Mouse (Mus musculus): Measurements from ENCODE around the gene Pglyrp2.

Pglyrp2 gene

GRCm38 (mm10) chr17:32402011-32402778, 21.8 kb downstream of the Pglyrp2 start:
- no peak for DNase-seq

DNA sequence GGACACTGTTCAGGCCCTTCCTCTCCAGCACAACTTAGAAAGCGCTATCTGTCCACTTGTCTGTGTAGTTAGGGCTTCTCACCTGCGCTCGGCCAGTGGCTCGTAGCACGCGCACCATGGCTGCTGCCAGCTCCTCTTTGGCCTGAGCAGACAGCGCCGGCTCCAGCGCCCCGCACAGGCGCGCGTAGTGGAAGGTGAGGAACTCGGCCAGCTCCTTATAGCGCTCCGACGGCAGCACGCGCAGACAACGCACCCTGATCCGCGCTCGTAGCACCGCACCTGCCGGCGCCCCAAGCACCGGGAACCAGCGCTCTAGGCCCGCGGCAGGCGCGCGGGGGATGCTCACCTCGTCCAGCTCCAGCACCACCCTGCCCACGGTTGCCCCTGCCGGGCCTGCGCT, 27.7 kb downstream of the Pglyrp2 start:
- DNase-seq = no peak

DNA sequence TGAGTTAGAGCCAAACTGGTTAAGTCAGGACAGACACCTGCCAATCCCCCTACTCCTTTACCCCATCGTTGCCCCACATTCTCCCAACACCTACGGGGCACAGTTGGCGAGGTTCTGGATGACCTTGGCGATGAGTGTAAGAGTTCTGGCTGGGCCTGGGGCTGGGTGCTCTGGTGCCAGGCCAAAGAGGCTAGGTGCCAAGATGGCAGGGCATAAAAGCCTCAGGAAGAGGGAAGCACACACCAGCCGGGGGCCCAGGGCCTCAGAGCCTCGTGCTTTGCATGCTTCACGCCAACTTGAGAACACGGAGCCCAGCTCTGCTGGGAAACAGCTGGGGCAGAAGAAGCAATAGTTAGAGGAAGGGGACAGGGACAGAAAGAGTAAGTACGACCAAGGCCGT, 30.0 kb downstream of the Pglyrp2 start:
- DNase-seq = no peak

DNA sequence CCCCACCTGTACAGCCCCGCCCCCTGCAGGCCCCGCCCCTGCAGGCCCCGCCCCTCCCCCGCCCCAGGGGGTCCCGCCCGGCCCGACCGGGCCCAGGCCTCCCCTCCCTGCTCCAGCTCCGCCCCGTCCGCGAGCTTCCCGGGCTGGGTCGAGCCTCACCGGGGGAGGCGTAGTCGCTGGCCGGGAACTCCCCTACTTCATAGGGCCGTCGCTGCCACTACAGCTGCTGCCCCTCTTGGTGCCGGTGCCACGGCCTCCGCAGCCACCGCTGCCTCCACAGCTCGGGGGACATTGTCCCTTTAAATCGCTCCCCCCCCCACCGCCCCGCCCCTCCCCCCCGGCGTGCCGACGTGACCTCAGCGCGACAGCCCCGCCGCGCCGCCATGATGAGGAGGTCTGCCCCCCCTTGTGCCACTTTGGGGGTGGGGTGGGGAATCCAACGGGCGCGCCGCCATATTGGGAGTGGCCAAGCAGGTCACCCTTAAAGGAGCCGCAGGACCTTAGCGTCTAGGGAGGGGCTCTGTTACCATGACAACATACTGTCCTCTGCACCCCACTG, 34.8 kb downstream of the Pglyrp2 start, which contains the start of gene Wiz:
Wiz (minus strand) TSS at position 339 of the 559 bp plus-strand sequence.
- peak; percentile 93 for DNase-seq

DNA sequence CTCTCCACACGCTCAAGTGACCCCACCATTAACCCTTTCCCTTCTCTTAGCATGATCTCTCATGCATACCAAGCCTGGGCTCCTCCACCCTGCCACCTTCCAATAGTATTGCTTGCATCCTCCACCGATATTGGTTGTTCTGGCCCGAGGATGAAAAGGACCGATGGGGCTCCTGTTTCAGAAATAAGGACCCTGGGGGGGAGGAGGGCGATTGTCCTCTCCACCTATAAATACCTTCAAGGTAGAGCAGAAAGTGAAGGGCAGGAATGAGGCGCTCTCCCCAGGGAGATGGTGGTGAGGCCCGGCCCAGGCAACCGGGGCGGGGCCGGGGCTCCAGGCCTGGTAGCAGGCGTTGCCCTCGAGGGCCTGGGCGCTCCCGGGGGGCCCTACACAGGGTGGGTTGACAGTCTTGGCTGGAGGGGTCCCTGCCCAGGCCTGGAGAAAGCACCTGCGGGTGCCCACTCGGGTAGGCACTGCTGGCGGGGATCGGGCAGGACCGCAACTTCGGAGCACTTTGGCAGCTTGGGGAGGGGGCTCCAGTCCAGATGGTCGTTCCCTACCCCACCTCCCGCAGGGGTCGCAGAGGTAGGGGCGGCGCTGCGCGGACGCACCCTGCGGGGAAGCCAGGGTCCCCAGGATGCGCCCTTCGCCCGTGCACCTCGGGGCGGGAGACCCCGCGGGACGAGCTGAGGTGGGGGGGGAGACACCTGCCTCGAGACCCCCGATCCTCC, 35.4 kb downstream of the Pglyrp2 start:
- DNase-seq = peak; percentile 74

GRCm38 (mm10) chr17:32387986-32388369, 36.0 kb downstream of the Pglyrp2 start:
- DNase-seq = no peak

DNA sequence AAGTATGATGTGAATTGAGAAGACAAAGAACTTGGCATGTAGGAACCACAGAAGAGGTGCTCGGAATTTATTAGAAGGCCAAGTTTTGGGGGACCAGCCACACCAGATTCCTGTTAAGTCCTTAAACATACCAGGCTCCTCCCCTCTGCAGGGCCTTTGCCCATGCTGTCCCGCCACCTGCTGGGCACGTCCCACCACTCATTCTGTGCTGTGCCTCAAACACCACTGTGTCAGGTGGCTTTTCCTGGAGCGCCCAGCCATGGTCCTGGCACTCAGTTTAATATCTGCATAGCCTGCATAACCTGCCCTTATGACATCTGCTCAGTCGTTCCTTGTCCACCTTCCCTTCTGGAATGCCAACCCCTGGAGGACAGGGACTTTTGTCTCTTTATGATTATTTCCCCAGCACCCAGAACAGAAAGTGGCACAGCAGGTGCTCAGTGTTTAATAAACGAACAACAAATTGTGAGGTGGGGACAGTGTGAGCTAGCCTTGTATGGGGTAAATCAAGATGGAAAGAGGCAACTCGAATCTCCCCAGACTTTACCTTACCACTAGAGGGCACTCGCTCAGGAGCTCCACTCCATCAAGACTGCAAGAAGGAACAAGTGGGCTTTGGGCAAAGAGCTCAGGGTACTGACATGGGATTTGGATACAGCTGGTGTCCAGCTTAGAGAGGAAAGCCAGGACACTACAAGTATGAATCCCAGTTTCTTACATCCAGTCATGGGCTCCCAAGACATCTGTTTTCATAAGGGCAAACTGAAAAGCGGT, 37.1 kb downstream of the Pglyrp2 start:
- peak; percentile 49 for DNase-seq

DNA sequence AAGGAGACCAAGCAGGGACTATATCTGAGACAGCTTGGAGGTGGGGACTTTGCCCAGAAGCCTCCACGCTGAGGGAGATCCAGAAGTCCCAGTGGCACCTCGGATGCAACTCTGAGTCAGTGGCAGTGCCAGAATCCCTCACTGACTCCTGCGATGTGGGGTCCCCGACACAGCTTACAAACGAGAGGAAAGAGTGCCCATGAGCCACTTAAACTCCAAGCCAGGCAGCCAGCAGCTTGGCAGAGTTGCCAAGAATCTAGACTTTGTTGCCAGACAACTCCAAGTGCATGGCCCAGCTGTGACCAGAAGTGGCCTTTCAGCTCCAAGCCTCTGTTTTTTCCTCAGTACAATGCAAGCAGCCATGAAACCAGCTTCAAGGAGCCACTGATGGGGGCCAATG, 40.3 kb downstream of the Pglyrp2 start:
- no peak for DNase-seq

- DNase-seq = no peak
Measured at GRCm38 (mm10) chr17:32382576-32382975, 41.4 kb downstream of the Pglyrp2 start.

DNA sequence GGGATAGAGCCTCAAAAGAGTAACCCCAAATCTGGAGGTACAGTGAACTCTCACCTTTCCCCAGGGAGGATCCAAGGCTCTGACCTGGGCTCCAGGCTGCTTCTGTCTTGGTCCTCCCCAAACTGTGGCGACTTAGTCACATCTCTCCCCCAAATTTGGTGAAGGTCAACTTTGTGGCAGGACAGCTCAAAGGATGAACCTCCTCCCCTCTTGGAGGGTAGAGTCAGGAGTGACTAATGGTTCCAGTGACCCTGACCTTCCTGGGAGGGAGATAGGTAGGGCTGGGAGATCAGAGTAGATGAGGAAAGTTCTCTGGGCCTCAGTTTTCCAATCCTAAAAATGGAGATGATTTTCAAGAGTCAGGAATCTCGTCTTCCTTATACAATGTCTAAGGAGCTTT, 45.2 kb downstream of the Pglyrp2 start:
- DNase-seq = no peak

DNA sequence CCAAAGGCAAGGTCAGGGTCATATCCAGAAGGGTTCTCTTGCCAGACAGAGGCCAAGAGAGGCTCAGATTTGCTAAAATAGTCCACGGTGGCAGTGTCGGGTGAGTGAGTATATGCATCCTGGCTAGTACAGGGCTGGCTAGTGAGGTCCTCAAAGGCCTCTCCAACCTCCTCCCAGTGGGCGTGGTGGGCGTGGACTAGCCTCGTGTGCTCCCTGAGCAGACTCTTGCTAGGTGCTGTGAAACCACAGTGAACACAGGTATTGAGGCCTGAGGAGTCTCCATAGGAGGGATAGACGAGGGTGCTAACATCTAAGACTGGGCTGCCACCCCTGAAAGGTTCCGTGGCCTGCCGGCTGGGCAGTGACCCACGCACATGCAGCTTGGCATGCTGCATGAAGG, 46.8 kb downstream of the Pglyrp2 start:
- peak; percentile 70 for DNase-seq

GRCm38 (mm10) chr17:32376475-32376874, 47.5 kb downstream of the Pglyrp2 start:
- no peak for DNase-seq

DNA sequence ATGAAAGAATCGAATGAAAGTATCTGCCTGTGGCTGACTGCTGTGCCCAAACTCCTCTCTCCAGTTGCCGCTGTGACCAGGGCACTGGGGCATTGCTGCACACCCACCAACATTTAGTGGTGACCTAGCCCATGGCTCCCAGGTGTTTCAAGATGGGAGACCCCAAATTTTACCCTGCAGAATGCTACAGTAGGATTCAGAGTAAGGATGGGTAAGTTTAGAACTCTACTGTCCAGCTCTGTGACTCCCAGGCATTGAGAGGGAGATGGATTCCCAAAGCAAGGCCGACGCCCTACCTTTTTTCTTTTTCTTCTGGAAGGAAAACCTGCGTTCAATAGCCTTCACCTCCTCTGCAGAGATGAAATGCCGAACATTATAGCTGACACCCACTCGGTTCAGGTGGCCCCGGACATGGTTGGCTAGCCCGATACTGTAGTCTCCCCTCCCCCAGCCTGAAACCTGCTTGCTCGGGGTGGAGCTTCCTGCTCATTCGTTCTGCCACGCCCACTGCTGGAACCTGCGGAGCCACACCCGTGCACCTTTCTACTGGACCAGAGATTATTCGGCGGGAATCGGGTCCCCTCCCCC, 54.9 kb downstream of the Pglyrp2 start:
- DNase-seq = peak; percentile 73

DNA sequence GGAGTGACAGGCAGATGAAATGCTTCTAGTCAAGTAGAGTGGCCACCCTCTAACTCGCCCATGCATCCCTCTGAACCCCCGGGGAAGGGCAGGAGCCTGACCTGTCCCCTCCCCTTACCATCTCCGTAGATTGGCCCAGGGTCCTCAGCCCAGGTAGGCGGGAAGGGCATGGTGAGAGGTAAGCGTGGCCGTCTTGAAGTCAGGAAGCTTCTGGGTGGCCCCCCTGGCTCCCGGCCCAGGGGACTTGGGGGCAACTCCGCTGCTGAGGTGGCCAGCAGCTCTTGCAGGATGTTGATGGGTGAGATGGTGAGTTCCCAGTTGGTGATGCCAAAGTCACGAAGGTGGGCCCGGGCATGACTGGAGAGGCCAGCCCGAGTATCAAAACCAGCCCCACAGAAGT, 56.3 kb downstream of the Pglyrp2 start:
- no peak for DNase-seq

DNA sequence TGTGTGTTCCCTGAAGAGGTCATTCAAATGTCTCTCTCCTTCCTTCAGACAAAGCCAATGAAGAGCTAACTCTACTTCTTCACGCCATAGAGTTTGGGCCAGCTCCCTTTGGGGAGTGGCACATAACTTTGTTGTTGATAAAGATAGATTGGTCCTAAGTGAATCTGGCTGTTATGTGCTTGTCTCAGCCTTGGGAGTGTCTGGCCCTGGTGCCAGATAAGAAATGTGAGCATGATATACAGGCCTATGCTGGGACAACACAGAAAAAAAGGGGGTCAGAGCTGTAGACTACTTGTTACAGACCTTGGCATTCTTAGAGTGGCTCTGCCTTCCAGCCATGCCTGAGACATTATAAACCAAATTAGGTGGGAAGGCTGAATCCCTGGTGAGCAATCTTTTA, 58.7 kb downstream of the Pglyrp2 start:
- peak; percentile 52 for DNase-seq

- DNase-seq = peak; percentile 21
Measured at GRCm38 (mm10) chr17:32364850-32365249, 59.1 kb downstream of the Pglyrp2 start.

GRCm38 (mm10) chr17:32364331-32364730, 59.6 kb downstream of the Pglyrp2 start:
- DNase-seq = peak; percentile 92

DNA sequence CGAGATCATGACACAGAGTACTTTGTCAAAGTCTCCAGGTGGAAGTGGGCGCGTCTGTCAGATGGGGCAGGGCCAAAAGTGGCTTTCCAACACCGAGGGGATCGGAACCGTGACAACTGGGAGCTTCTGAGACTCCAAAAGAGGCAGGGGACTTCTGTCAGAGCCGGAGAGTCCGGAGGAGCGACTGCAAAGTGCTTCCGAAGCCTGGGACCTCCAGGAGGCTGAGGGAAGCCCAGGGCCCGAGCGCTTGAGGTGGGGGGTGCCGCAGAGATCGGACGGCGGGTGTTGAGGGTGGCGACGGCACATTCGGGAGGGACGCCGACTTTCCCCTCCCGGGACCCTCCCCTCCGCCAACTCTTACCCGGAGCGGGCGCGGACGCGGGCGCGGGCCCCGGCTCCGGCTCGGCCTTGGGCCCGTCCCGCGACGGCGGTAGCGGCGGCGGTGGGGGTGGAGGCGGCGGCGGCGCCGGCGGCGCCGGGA, 60.1 kb downstream of the Pglyrp2 start:
- peak; percentile 23 for DNase-seq

GRCm38 (mm10) chr17:32362686-32363085, 61.3 kb downstream of the Pglyrp2 start:
- no peak for DNase-seq
